ENCODE assay signal across 31 mouse cellular contexts in genomic region chr9:110899451-110900008, GRCm38 (mm10). TPM values are rescaled to one million over a fixed set of nuclear protein-coding genes. Genes with fewer than 3 reads are reported as not detected.
DNase-seq lines count a peak whose midpoint lies in the region; ATAC-seq and TF ChIP-seq lines count a peak whose summit lies in the region.
"Had no signal": no experiment of that assay in that cellular context is flagged by ENCODE, and none has a peak within 500 bp of the region (broad histone marks: within the 10 kb centered on the region; RNA-seq: fewer than 3 reads in every experiment).

No protein-coding gene starts in this region.

- H3K4me3 ChIP-seq in heart, embryonic 10.5 days, result no peak overlapping the region
- no peak overlapping the region for H3K4me3 ChIP-seq in lung, postnatal 0 days (ENCODE audit: low read depth, low read length)
- peak overlapping the region; percentile 14; the same call in 1 of the 2 replicates for H3K4me3 ChIP-seq in thymus, adult 2 months (ENCODE audit: control insufficient read depth, insufficient read depth, low read length)
- H3K4me3 ChIP-seq: embryonic facial prominence, embryonic 13.5 days; embryonic facial prominence, embryonic 15.5 days; erythroblast, embryonic 14.5 days; forebrain, embryonic 10.5 days; forebrain, embryonic 12.5 days had no signal

- no peak overlapping the region for H3K9ac ChIP-seq in lung, postnatal 0 days (replicated peaks; ENCODE audit: low read depth)
- H3K9ac ChIP-seq: embryonic facial prominence, embryonic 13.5 days; embryonic facial prominence, embryonic 15.5 days; forebrain, embryonic 12.5 days had no signal

- 45% methylated on average over 10 of the region's 10 CpGs for WGBS in heart, embryonic 10.5 days
- WGBS in lung, postnatal 0 days, result 46% methylated on average over 10 of the region's 10 CpGs
- 37% methylated on average over 10 of the region's 10 CpGs for WGBS in thymus, adult 2 months

- H3K27me3 ChIP-seq in heart, embryonic 10.5 days (ENCODE audit: insufficient read depth, poor library complexity, severe bottlenecking), result peaks cover 32% of the 10 kb centered on the region
- no peaks in the 10 kb centered on the region for H3K27me3 ChIP-seq in lung, postnatal 0 days (replicated peaks; ENCODE audit: insufficient read depth, low read length)
- H3K27me3 ChIP-seq in thymus, adult 2 months (ENCODE audit: control insufficient read depth, insufficient read depth, low read length), result no peaks in the 10 kb centered on the region
- H3K27me3 ChIP-seq: CH12.LX; embryonic facial prominence, embryonic 13.5 days; embryonic facial prominence, embryonic 15.5 days; forebrain, embryonic 12.5 days; Patski had no signal

- no peaks in the 10 kb centered on the region for H3K9me3 ChIP-seq in heart, embryonic 10.5 days
- H3K9me3 ChIP-seq in lung, postnatal 0 days (ENCODE audit: low read length), result no peaks in the 10 kb centered on the region
- H3K9me3 ChIP-seq: embryonic facial prominence, embryonic 13.5 days; embryonic facial prominence, embryonic 15.5 days; forebrain, embryonic 10.5 days; forebrain, embryonic 12.5 days; G1E had no signal

- TF ChIP-seq POLR2A in thymus, adult 2 months (IDR thresholded peaks at IDR 0.05; ENCODE audit: control insufficient read depth, extremely low read depth, insufficient read depth, low read length, poor library complexity), result no peak

- TF ChIP-seq EP300 in lung, postnatal 0 days (IDR thresholded peaks at IDR 0.05), result no peak

- no peak overlapping the region for H3K4me2 ChIP-seq in lung, postnatal 0 days (replicated peaks; ENCODE audit: low read depth, low read length)
- H3K4me2 ChIP-seq: embryonic facial prominence, embryonic 13.5 days; embryonic facial prominence, embryonic 15.5 days; forebrain, embryonic 12.5 days had no signal

- intact Hi-C loops in heart, postnatal 36 days (cut with DNase I), result no loop called here

- ATAC-seq in lung, postnatal 0 days, result no peak
- ATAC-seq: activated CD4-positive, CD25-positive, alpha-beta regulatory T cell, adult 4 months; CD4-positive, CD25-positive, alpha-beta regulatory T cell, adult 4 months; forebrain, embryonic 14.5 days; Patski had no signal

- peaks cover 36% of the 10 kb centered on the region for H3K4me1 ChIP-seq in heart, embryonic 10.5 days
- no peaks in the 10 kb centered on the region for H3K4me1 ChIP-seq in lung, postnatal 0 days (ENCODE audit: insufficient read depth, low read depth, low read length)
- peaks cover 82% of the 10 kb centered on the region for H3K4me1 ChIP-seq in thymus, adult 2 months (replicated peaks; ENCODE audit: control insufficient read depth, insufficient read depth, low read length)

- no peaks in the 10 kb centered on the region for H3K36me3 ChIP-seq in heart, embryonic 10.5 days
- no peaks in the 10 kb centered on the region for H3K36me3 ChIP-seq in lung, postnatal 0 days (ENCODE audit: insufficient read depth, low read length)
- peaks cover 6% of the 10 kb centered on the region; the same call in 1 of the 2 replicates for H3K36me3 ChIP-seq in thymus, adult 2 months (ENCODE audit: control insufficient read depth, insufficient read depth, low read length)
- H3K36me3 ChIP-seq: embryonic facial prominence, embryonic 13.5 days; embryonic facial prominence, embryonic 15.5 days; forebrain, embryonic 10.5 days; forebrain, embryonic 12.5 days; G1E had no signal

- TF ChIP-seq CTCF in lung, postnatal 0 days (IDR thresholded peaks at IDR 0.05), result no peak
- TF ChIP-seq CTCF in thymus, adult 2 months (IDR thresholded peaks at IDR 0.05; ENCODE audit: borderline replicate concordance, control insufficient read depth, extremely low read depth, insufficient read depth, low read length, poor library complexity), result no peak

- no peak for DNase-seq in heart, embryonic 10.5 days (ENCODE audit: low spot score)
- no peak for DNase-seq in heart, postnatal 36 days
- DNase-seq in lung, postnatal 0 days (ENCODE audit: low spot score), result peak; percentile 58
- DNase-seq in lung, postnatal 14 days, result no peak
- peak; percentile 45 for DNase-seq in thymus, adult 2 months
- no peak for DNase-seq in thymus, postnatal 0 days (ENCODE audit: low spot score)
- DNase-seq in thymus, postnatal 4 days, result peak; percentile 53
- DNase-seq: adrenal gland, adult 8-10 months; adrenal gland, postnatal 14 days; adrenal gland, postnatal 36 days; B cell, adult 2 months; cerebellum, adult 11-12 months; cerebellum, adult 2 months; cerebellum, adult 9-11 months; cerebellum, postnatal 14 days; cerebellum, postnatal 36 days; embryo, embryonic 11 days had no signal

- H3K27ac ChIP-seq in heart, embryonic 10.5 days, result 0 out of 2 replicates have a peak overlapping the region, but pooled peaks have one; percentile 1
- no peak overlapping the region for H3K27ac ChIP-seq in lung, postnatal 0 days (ENCODE audit: low read length)
- H3K27ac ChIP-seq in thymus, adult 2 months (ENCODE audit: control insufficient read depth, insufficient read depth, low read length), result peak overlapping the region; percentile 93
- H3K27ac ChIP-seq: embryonic facial prominence, embryonic 13.5 days; embryonic facial prominence, embryonic 15.5 days; forebrain, embryonic 10.5 days; forebrain, embryonic 12.5 days had no signal

RNA-seq across cellular contexts. Expression of gene Fam240a, which starts 17.1 kb away (rescaled TPM):
- not detected in 2 replicates for polyA plus RNA-seq in heart, embryonic 10.5 days (2016; fragmentation: Nextera tagmentation; extraction: Ambion mirVana)
- not detected for total RNA-seq in heart, postnatal 36 days (2021)
- polyA plus RNA-seq in lung, postnatal 0 days (2015; fragmentation: Nextera tagmentation; extraction: Ambion mirVana), result not detected in 2 replicates
- polyA plus RNA-seq in thymus, adult 2 months (2012; rRNA removed), result 0.74 and 1.7 TPM in 2 replicates
- polyA plus RNA-seq in thymus, postnatal 0 days (2015; fragmentation: Nextera tagmentation; extraction: Ambion mirVana), result 0.67 and 0.82 TPM in 2 replicates
- total RNA-seq: adrenal gland, adult 18-20 months; adrenal gland, adult 8-10 months; adrenal gland, postnatal 14 days; adrenal gland, postnatal 36 days; CH12.LX; common myeloid progenitor, adult 5-6 weeks; G1E had no signal
- polyA plus RNA-seq: cerebellum, adult 2 months; embryonic facial prominence, embryonic 11.5 days; embryonic facial prominence, embryonic 13.5 days; embryonic facial prominence, embryonic 15.5 days; erythroblast, embryonic 14.5 days; forebrain, embryonic 10.5 days; forebrain, embryonic 12.5 days; forebrain, embryonic 14.5 days; G1E; Patski had no signal

RNA-seq across cellular contexts. Expression of gene Tmie, which starts 19.6 kb away (rescaled TPM):
- polyA plus RNA-seq in heart, embryonic 10.5 days (2016; fragmentation: Nextera tagmentation; extraction: Ambion mirVana), result 0.17 and 0.68 TPM in 2 replicates
- 1 to 10 TPM; 1.2 to 1.3 TPM for total RNA-seq in heart, postnatal 36 days (2021)
- polyA plus RNA-seq in lung, postnatal 0 days (2015; fragmentation: Nextera tagmentation; extraction: Ambion mirVana), result 3.6 and 4.0 TPM in 2 replicates
- 11.3 and 12.3 TPM in 2 replicates for polyA plus RNA-seq in thymus, adult 2 months (2012; rRNA removed)
- 6.2 and 7.1 TPM in 2 replicates for polyA plus RNA-seq in thymus, postnatal 0 days (2015; fragmentation: Nextera tagmentation; extraction: Ambion mirVana)
- total RNA-seq: CH12.LX had no signal
- polyA plus RNA-seq: erythroblast, embryonic 14.5 days; G1E had no signal

RNA-seq across cellular contexts. Expression of gene Als2cl, which starts 19.9 kb away (rescaled TPM):
- 0.91 and 1.6 TPM in 2 replicates for polyA plus RNA-seq in heart, embryonic 10.5 days (2016; fragmentation: Nextera tagmentation; extraction: Ambion mirVana)
- 10 to 100 TPM; 15.3 to 15.5 TPM for total RNA-seq in heart, postnatal 36 days (2021)
- 13.5 and 14.4 TPM in 2 replicates for polyA plus RNA-seq in lung, postnatal 0 days (2015; fragmentation: Nextera tagmentation; extraction: Ambion mirVana)
- 142 and 145 TPM in 2 replicates for polyA plus RNA-seq in thymus, adult 2 months (2012; rRNA removed)
- 3.7 and 4.9 TPM in 2 replicates for polyA plus RNA-seq in thymus, postnatal 0 days (2015; fragmentation: Nextera tagmentation; extraction: Ambion mirVana)
- total RNA-seq: G1E had no signal
- polyA plus RNA-seq: G1E had no signal

RNA-seq across cellular contexts. Expression of gene Prss50, which starts 41.8 kb away (rescaled TPM):
- polyA plus RNA-seq in heart, embryonic 10.5 days (2016; fragmentation: Nextera tagmentation; extraction: Ambion mirVana), result 0.43 and 0.45 TPM in 2 replicates
- total RNA-seq in heart, postnatal 36 days (2021), result not detected
- 0.14 and 0.20 TPM in 2 replicates for polyA plus RNA-seq in lung, postnatal 0 days (2015; fragmentation: Nextera tagmentation; extraction: Ambion mirVana)
- 0.19 and 0.22 TPM in 2 replicates for polyA plus RNA-seq in thymus, adult 2 months (2012; rRNA removed)
- polyA plus RNA-seq in thymus, postnatal 0 days (2015; fragmentation: Nextera tagmentation; extraction: Ambion mirVana), result 0.14 and 0.18 TPM in 2 replicates
- total RNA-seq: adrenal gland, adult 18-20 months; adrenal gland, adult 8-10 months; adrenal gland, postnatal 36 days; CH12.LX; G1E had no signal
- polyA plus RNA-seq: activated CD4-positive, CD25-positive, alpha-beta regulatory T cell, adult 4 months; CD4-positive, CD25-positive, alpha-beta regulatory T cell, adult 4 months; forebrain, embryonic 14.5 days; G1E had no signal

RNA-seq across cellular contexts. Expression of gene Tdgf1, which starts 46.4 kb away (rescaled TPM):
- polyA plus RNA-seq in heart, embryonic 10.5 days (2016; fragmentation: Nextera tagmentation; extraction: Ambion mirVana), result 0.51 and 1.3 TPM in 2 replicates
- total RNA-seq in heart, postnatal 36 days (2021), result not detected
- 0.19 and 0.20 TPM in 2 replicates for polyA plus RNA-seq in lung, postnatal 0 days (2015; fragmentation: Nextera tagmentation; extraction: Ambion mirVana)
- 0.47 and 0.66 TPM in 2 replicates for polyA plus RNA-seq in thymus, adult 2 months (2012; rRNA removed)
- polyA plus RNA-seq in thymus, postnatal 0 days (2015; fragmentation: Nextera tagmentation; extraction: Ambion mirVana), result 0.52 and 0.69 TPM in 2 replicates
- total RNA-seq: adrenal gland, adult 18-20 months; adrenal gland, postnatal 14 days; adrenal gland, postnatal 36 days; CH12.LX; common myeloid progenitor, adult 5-6 weeks had no signal
- polyA plus RNA-seq: embryonic facial prominence, embryonic 11.5 days; erythroblast, embryonic 14.5 days; forebrain, embryonic 12.5 days; forebrain, embryonic 14.5 days; G1E; Patski had no signal

Comparison
In these comparisons a context has a peak if more than half of its experiments do, and no peak if none do; other contexts are left out.
1. DNase-seq: peak in lung, postnatal 0 days (single experiment), thymus, adult 2 months (single experiment) and thymus, postnatal 4 days (single experiment); none in heart, embryonic 10.5 days (single experiment), heart, postnatal 36 days (0 of 2), lung, postnatal 14 days (single experiment) and thymus, postnatal 0 days (single experiment).